Mouse (Mus musculus) 3134 (cell line): ENCODE measurements around the gene Fam205a1.
"Not testable (repeated sequence)": the region's sequence is repeated elsewhere in the genome, so short reads cannot be mapped to it uniquely, and the experiment has no call there.

ENCODE experiments used
- DNase-seq: peaks from one replicate; pipeline ENCODE4 v3.0.0-alpha.2; 2011; ENCODE audit warnings: low spot score; ENCODE audit not compliant: insufficient read length; ENCODE audit errors: extremely low read depth

Fam205a1 gene

DNA sequence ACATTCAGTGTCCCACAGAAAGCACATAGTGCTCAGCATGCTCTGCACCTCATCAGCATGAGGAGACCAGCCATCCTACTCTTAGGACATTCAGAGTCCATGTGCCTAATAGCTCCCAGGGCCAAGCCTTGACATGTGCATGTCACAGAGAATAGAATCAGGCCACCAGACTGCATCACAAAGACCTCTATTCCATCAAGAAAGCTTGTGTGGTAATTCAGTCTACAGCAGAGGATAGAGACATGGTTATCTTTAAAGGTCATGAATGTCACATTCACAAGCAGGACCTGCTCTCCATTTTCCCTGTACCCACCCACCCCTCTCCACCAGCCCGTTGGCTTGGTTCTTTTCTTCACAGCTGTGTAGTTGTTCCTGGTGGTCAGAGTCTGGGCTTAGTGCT, at the start of gene Fam205a1:
Gene Fam205a1, minus strand, starts transcription at position 101 of the 400 bp plus-strand sequence.
- not testable (repeated sequence) for DNase-seq

DNA sequence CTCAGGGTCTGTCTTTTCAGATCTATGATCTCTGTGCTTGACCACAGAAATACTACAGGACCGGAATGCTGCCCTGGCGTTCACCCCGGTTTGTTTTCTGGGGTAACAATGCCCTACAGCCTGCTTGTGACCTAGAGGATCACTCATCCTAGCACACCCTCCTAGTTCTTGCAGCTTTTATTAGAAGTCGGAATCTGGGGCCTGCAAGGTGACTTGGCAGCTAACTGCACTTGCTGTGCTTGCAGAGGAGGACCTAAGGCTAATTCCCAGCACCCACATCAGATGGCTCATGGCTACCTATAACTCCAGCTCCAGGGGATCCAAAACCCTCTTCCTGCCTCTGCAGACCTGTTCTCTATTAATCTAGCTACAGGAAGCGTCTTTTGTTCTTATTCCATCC, 49.0 kb upstream of the Fam205a1 start:
- no peak for DNase-seq

DNA sequence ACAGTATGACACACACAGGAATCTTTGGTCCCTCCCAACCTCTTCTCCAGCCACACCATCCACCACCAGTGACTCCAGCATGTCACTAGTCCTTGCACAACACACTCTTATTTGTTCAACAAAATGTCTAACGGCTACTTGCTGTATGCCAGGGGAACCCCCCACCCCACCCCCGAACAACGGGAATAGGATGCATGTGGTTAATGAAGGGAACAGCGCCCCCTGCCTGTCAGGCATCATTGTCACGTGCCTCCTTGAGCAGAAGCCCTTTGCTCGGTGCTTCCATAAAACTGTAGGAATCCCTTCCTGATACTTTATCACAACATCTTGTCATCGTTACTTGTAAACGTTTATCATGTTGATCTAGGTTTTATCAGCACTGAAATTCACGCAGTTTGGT, 48.5 kb upstream of the Fam205a1 start:
- DNase-seq, result no peak

DNA sequence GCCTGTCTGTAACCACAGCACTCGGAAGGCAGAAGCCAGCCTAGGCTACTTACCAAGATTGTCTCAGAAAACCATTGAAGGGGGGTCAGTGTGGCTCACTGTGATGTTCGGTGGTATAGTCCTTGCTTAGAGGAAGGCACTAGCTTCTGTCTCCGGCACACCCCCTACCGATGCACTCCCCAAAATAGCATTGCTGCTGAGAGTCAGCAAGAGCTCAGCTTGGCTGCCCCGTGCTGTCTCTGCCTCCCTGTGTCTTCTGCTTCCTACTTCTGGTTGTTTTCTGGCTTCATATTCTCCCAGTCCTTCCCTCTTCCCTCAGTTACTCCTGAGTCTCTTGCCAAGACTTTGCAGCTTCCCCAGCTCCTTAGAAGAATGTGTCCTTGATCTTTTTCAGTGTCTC, 47.2 kb upstream of the Fam205a1 start:
- DNase-seq, result no peak

DNA sequence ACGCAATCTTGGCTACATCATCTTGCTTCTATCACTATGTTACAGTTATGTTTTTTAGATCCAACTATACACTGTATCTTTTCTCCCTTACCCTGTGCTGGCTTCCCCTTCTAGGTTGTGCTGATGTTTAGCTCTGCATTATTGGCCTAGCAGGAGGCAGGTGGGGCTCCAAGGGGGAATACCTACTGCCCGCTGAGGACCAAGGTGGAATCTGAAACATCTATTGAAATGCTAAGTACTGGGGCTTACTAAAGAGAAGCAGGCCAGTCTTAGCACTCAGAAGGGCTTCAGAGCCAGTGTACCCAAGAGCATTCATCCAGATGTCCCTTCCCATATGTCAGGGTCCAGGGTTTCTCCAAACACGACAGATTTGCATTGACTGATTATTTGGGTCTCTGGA, 45.2 kb upstream of the Fam205a1 start:
- DNase-seq, result no peak

DNA sequence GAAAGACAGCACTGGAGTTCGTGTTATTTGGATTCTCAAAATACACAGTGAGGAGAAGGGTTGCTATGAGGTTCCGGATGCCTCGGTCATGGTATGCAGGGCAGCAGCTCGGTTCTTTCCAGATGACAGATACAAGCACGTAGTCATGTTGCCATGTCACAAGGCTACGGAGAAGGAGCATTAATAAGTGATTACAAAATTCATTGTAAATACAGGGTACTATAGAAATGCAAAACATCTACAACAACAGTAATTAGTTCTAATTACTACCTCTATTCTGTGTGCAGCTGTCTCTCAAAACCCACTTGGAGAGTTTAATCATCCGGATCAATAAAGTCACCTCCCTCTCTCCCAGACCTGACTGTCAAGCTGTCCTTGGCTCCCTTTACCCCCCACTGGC, 41.4 kb upstream of the Fam205a1 start:
- no peak for DNase-seq

DNA sequence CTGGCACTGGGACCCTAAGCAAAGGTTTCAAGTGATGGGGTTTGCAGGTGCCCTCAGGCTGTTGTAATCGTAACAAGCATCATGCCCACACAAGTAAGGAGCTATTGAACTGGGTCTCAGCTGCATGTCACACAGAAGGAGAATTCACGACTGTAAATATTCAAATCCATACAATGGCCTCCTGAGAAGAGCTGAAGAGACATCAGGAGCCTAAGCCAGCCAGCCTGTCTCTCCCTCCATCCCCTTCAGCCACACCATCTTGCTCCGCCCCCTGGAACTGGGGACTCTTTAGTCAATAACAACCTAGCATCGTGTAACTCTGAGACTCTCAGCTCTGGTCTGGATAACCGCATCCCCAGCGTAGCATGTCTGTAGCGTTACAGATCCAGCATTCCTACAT, 37.5 kb upstream of the Fam205a1 start:
- no peak for DNase-seq

DNA sequence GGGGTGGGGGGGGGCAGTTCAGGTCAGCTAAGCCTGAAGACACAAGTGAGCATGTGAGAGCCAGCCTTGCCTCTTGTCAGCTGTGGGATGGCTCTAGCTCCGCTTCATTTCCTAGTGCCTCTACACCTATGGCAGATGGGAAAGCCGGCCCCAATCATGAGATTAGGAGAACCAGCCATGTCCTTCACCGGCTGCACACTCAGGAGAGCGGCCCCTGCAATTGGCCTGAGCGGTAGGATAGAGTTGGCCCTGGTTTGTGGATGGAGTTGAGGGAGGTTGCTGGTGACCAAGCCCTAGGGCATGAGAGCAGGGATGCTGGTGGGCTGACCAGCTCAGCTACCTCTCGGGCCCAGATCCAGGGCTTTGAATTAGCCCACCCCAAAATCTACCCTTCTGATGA, 35.1 kb upstream of the Fam205a1 start:
- DNase-seq, result no peak

DNA sequence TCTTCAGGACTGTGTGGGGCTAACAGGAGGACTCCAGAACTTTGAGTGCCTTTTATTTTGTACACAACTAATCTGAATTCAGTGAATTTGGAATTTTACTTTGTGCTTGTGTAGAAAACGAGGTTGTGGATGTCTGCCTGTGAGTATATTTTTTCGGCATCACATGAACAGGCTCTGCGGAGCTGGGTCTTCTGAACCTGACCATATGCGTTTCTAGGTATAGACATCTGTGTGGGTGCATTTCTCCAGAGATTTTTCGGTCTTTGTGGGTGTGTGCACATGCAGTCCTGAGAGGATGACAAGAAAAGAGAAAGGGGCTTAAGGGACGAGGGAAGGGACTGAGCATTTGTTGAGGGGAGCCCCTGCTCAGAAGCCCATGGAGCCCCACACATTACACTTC, 33.2 kb upstream of the Fam205a1 start:
- no peak for DNase-seq

DNA sequence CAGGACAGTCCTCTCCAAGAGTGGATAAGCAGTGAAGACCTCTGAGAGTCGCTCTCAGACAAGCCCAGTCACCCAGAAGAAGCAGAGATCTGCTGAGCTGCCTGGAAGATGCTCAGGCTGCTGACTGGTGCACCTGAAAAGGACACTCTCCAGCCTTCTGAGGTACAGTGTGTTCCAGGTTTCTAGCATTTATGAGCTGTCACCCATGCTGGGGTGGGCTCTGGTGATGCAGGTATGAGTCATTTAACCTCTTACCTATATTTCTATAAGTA, 26.9 kb upstream of the Fam205a1 start:
- no peak for DNase-seq

DNA sequence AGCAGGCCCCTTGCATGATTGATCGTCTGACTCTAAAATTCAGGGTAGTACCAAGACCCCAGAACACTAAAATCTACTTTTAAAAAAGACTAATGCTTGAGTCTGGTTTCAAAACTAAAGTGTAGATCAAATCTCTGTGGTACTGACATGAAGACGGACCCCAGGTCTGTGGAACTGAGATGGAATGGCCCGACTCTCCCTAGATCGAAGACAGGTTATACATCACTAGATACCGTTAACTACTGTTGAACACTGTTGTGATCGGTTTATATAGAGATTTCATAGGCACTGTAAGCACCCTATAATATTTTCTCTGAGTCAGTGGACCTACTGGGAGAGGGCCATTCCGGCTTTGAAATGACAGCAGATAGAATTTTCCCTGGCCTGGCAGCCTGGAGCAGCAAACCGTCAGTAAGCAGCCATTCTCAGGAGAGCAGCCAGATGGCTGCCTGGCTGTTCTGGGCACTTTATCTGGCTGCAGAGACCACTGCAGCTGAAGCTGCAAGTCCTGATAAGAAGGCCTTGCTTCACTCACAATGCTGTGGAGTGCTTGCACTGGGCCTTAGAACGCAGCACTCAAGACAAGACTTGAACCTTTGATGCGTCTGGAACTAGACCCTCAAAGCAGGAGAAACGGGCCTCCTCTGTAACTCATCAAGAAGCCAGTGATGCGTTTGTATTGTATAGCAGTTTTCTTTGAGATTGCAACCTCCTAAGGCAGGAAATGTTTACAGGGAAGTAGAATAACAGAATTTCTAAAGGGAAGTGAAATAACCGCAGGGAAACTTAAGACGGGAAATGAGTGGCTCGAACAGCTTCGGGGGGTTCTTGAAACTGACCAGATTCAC, 26.4 kb upstream of the Fam205a1 start:
- no peak for DNase-seq

DNA sequence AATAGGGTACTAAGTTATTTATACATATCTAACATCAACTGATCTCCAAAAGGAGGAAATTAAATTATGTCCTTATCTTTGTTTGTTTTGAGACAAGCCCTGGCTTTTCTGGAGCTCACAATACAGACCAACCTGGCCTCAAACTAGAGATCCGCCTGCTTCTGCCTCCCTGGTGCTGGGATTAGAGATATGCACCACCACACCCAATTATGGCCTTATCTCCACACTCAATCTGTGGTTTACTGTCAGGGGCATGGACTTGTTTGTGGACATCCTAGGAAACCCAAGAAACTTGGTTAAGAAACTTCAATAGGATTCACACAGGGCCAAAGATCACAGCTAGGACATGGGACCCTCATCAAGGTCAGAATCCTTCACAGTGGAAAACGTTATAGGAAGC, 24.0 kb upstream of the Fam205a1 start:
- no peak for DNase-seq

DNA sequence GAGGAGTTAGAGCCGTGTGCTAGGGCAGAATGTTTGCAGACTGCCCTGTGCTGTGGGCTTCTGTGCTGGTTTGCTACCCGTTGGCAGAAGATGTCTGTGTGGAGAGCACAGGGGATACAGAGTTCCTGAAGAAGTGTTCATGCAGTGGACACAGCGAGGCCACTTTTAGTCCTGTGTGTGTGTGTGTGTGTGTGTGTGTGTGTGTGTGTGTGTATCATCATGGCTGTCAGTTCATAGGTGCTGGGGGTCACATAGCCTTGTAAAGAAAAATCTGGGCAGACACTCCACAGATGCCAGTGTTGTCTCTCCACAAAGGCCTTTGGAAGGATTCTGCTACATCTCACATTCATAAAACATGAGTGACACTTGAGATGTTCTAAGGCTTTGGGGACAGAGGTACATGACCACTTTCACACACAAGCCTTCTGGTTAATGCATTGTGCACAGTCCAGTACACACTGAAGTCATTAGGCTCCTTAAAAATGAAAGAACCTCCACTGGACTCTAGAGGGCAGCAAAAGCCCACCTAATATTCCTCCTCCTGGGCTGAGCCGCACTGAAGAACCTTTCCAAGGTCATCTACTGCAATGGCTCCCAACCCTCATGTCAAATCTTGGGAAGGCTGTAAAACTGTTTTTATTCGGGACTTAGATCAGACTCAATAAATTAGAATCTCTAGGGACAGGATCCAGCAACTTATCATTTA, 23.1 kb upstream of the Fam205a1 start:
- DNase-seq, result no peak

DNA sequence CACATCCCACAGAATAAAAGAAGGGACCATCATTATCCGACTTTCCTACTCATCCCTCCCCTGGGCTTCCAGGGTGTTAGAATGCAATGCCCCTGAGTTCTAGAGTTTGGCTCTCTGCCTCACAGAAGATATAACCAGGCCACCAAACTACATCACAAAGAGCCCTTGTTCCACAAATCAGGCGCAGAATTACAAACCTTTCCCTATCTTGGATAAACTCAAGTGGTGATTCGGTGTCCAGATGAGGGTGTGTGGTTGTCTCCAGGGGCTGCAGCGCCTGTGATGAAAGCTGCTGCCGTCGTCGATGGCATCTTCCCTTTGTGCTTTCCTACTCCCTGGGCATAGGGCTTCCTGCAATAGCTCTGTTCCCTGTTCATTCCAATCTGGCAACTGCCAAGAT, 20.4 kb upstream of the Fam205a1 start, which contains the start of gene Fam205c:
Gene Fam205c, minus strand, starts transcription at position 101 of the 400 bp plus-strand sequence.
- no peak for DNase-seq

DNA sequence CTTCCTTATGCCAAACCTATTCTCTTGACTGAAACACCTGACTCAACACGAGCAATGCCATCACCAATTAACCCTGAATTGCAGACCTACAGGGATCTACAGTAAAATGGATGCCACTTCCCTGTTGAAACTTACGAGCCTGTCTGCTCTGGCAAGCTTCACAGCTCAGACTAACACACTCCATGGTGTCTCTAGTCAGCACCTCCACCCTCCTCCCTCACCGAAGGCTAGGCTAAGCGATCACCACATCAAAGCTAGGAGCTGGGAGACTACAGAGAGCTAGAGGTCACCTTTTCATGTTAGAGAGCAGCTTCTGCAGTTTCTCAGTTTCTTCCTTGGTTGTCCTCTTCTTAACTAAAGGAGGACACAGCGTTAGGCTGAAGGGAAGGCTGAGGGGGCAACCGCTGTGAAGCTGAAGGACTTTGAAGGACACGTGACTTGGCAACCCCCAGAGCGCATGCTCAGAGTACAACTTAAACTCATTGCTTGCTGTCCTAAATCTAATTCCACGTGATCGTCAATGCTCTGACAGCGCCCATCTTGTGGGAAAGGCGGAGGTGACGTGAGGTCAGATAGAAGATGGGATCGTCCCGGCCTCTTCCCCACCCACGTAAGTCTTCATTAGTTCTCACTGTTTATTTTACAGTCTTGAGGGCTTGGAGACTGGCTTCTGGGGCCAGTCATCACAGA, 19.2 kb upstream of the Fam205a1 start:
- no peak for DNase-seq

DNA sequence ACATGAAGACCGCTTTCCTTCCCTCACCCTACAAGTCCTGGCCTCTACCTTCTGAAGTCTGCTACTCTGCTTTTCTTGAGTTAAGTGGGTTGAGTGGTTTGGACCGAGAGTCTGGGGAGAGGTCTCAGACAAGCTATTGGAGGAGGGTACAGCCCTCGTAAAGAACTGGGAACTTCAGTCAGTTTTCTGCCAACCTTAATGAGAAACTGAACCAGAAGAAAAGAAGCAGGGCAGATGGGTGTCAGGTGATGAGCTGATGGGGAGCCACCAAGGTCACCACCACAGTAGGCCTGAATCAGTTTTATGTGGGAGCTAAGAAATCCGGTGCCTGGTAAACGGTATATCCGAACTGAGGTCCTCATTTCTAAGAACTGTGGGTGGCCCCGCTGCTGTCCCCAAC, 18.5 kb upstream of the Fam205a1 start:
- no peak for DNase-seq

DNA sequence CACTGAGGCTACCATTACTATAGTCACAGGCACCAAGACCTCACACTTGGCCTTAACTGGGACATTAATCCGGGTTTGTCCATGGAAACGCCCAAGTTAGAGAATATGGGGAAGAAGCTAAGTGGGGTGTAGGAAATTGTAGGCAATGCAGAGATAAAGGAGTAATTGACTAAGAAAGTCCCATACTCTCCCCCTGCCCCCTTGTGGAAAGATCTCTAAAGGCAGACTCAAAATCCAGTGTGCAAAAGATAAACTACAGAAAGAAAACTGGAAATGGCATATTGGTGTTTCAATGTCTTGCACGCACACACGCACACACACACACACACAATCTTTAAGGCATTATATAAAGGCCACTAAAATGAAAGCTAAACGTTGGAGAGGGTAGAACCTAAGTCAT, 17.1 kb upstream of the Fam205a1 start:
- DNase-seq, result no peak

DNA sequence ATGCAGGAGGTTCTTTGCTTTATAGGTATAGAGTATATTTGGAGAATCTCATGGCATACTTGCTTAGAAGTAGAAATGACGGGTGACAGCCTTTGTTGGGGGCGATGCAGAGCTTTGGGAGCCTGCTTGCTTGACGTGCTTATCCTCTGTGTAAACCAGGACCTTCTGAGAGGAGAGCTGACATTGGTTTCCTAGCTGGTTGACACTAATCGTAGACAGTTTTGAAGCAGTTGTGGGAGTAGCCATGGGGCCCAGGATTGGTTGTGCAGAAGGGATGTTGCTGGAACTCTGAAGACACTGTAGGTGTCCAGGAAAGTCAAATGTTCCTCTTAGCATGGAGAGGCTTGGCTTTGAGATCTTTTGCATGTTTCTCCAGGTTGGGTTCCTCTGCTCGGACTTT, 14.5 kb upstream of the Fam205a1 start:
- DNase-seq, result no peak

DNA sequence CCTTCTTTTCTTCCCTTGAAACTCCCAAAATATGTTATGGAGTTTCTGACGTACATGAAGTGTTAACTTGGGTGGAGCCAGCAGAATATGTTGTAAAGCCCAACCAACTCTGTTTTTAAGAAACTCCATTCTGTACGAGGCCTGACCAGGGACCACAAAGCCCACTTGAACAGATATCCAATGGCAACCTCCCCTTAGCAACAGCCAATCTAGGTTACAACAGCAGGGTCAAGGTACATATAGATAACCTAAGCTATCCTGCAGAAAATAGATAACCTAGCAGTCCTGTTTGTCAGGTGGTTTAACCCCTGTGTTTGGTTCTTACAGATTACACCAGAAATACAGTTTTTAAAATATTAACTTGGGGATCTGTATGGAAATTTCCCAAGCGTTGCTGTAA, 13.7 kb upstream of the Fam205a1 start:
- no peak for DNase-seq

DNA sequence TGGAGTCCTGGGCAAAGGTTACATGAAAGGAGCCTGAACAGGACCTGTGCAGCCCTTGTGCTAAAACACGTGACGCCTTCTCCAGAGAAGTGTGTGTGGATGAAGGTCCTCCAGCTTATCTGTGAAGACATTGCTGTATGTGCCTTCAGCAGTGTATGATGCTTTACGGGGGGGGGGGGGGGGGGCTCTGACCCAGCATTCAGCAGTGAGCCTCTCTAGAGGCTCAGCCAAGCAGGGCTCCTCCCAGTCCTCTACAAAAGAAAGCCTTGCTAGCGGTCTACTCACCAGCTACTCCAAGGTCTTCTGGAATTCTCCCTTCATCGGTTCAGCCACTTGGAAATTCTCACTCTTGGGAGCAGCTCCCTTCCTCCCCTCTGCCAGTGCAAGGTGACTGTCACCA, 9.8 kb upstream of the Fam205a1 start:
- not testable (repeated sequence) for DNase-seq

DNA sequence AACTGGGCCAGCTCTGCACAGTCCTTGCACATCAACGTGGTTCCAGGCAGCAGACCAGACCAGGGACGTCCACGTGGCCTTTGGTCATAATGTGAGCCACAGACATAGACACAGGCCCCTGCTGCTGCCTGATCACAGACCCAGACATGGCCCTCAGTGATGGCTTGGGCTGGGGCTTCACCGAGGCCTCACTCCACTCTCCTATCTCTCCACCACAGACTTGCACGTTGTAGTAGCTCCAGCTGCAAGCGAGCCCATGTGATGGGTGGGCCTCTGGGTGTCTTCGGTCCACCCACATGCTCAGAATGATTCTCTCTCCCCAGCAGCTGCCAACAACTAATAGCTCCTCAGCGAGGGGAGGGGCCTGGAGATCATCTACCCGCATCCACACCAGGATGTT, 6.8 kb upstream of the Fam205a1 start:
- DNase-seq, result not testable (repeated sequence)

DNA sequence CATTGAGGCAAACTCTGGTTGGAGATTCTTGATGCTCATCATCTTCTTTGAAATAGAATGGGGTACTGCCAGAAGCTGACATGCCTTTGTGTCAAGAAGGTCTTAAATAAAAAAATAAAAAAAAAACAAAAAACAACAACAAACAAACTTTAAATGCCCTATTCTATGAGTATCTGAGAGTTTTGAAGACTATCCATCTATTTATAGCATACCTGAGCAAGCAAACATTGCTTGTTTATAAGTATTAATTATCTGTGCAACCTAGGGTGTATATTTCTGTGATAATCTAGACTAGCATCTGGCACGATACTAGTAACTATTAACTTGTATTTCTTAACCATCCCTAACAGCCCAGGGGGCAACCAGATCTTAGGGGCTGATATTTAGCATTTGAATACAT, 3.0 kb upstream of the Fam205a1 start, which contains the start of gene Gm12394:
Gene Gm12394, minus strand, starts transcription at position 101 of the 400 bp plus-strand sequence.
- DNase-seq, result not testable (repeated sequence)
